ENCODE assay signal across 28 mouse cellular contexts in genomic region chr2:142250383-142250782, GRCm38 (mm10).
"Had no signal": no experiment of that assay in that cellular context is flagged by ENCODE, and none has a peak within 500 bp of the region (broad histone marks: within the 10 kb centered on the region; RNA-seq: fewer than 3 reads in every experiment).

No protein-coding gene starts in this region.

- DNase-seq: gastrocnemius, adult 2 months; gastrocnemius, postnatal 10 days; gastrocnemius, postnatal 25 days; heart, adult 2 months; heart, postnatal 14 days; heart, postnatal 36 days; kidney, adult 8-10 months; kidney, postnatal 10 days; kidney, postnatal 4 days; liver; liver, embryonic 13.5 days; liver, postnatal 0 days had no signal

- H3K36me3 ChIP-seq: heart, embryonic 13.5 days; heart, embryonic 15.5 days; hindbrain, embryonic 10.5 days; hindbrain, embryonic 12.5 days; intestine, embryonic 15.5 days; limb, embryonic 10.5 days; limb, embryonic 12.5 days; liver, embryonic 13.5 days; liver, embryonic 15.5 days had no signal

- H3K27ac ChIP-seq: gastrocnemius, adult 2 months; heart, adult 2 months; heart, embryonic 13.5 days; heart, embryonic 15.5 days; hindbrain, embryonic 10.5 days; hindbrain, embryonic 12.5 days; hindbrain, embryonic 14.5 days; intestine, embryonic 15.5 days; layer of hippocampus, adult 2 months; left cerebral cortex, adult 2 months; limb, embryonic 10.5 days; limb, embryonic 12.5 days; liver, embryonic 13.5 days; liver, embryonic 15.5 days had no signal

- H3K9ac ChIP-seq: heart, embryonic 13.5 days; heart, embryonic 15.5 days; hindbrain, embryonic 12.5 days; hindbrain, embryonic 14.5 days; intestine, embryonic 15.5 days; limb, embryonic 12.5 days; liver, embryonic 13.5 days; liver, embryonic 15.5 days; liver, postnatal 0 days had no signal

- H3K4me2 ChIP-seq: heart, embryonic 11.5 days; heart, embryonic 13.5 days; heart, embryonic 15.5 days; hindbrain, embryonic 12.5 days; hindbrain, embryonic 14.5 days; intestine, embryonic 15.5 days; limb, embryonic 12.5 days; liver, embryonic 11.5 days; liver, embryonic 13.5 days; liver, embryonic 15.5 days had no signal

- H3K9me3 ChIP-seq: heart, embryonic 13.5 days; heart, embryonic 15.5 days; hindbrain, embryonic 10.5 days; hindbrain, embryonic 12.5 days; intestine, embryonic 15.5 days; limb, embryonic 10.5 days; limb, embryonic 12.5 days; liver, embryonic 13.5 days; liver, embryonic 15.5 days had no signal

- ATAC-seq: hindbrain, embryonic 16.5 days; inflammation-experienced regulatory T-cells, adult 6 months; intestine, embryonic 15.5 days; intestine, postnatal 0 days; liver, postnatal 0 days had no signal

- H3K4me3 ChIP-seq: gastrocnemius, adult 2 months; heart, adult 2 months; heart, embryonic 13.5 days; heart, embryonic 15.5 days; hindbrain, embryonic 10.5 days; hindbrain, embryonic 12.5 days; intestine, embryonic 15.5 days; layer of hippocampus, adult 2 months; left cerebral cortex, adult 2 months; limb, embryonic 10.5 days; limb, embryonic 12.5 days; liver, embryonic 13.5 days; liver, embryonic 15.5 days had no signal

- H3K27me3 ChIP-seq: hindbrain, embryonic 12.5 days; intestine, embryonic 15.5 days; limb, embryonic 12.5 days; liver, embryonic 13.5 days; liver, embryonic 15.5 days had no signal

- H3K4me1 ChIP-seq: heart, embryonic 13.5 days; heart, embryonic 15.5 days; limb, embryonic 12.5 days; liver, embryonic 13.5 days; liver, embryonic 15.5 days had no signal
